Mouse (Mus musculus) forebrain, embryonic 16.5 days (tissue): ENCODE data around the gene Tcf15. TPM values are rescaled to one million over a fixed set of nuclear protein-coding genes. Genes with fewer than 3 reads are reported as not detected.

Experiments
- ATAC-seq: fragments of 200-750 bp; cut with Nextera tagmentation; 2 replicates; pipeline ENCODE4 v1.8.0; 2017; ENCODE audit warnings: mild to moderate bottlenecking, moderate library complexity
- H3K27ac ChIP-seq: fragments of 300-500 bp; sonication (generic); 2 replicates; pipeline ENCODE4 v1.5.1; 2014; ENCODE audit warnings: low read length, control low read depth
- H3K27me3 ChIP-seq: fragments of 300-500 bp; sonication (generic); replicated peaks from 2 replicates; pipeline ENCODE4 v1.6.1; 2014; ENCODE audit warnings: low read length; ENCODE audit not compliant: control insufficient read depth, insufficient read depth
- H3K36me3 ChIP-seq: fragments of 300-500 bp; sonication (generic); 2 replicates; pipeline ENCODE4 v1.6.1; 2014; ENCODE audit not compliant: control insufficient read depth, insufficient read depth
- H3K4me1 ChIP-seq: fragments of 300-500 bp; sonication (generic); replicated peaks from 2 replicates; pipeline ENCODE4 v1.6.1; 2014; ENCODE audit warnings: low read length; ENCODE audit not compliant: control insufficient read depth, insufficient read depth
- H3K4me2 ChIP-seq: fragments of 300-500 bp; sonication (generic); 2 replicates; pipeline ENCODE4 v1.6.1; 2014; ENCODE audit warnings: mild to moderate bottlenecking, low read length, control low read depth
- H3K4me3 ChIP-seq: fragments of 300-500 bp; sonication (generic); replicated peaks from 2 replicates; pipeline ENCODE4 v1.5.1; 2014; ENCODE audit warnings: mild to moderate bottlenecking, low read length, control low read depth
- H3K9ac ChIP-seq: fragments of 300-500 bp; sonication (generic); replicated peaks from 2 replicates; pipeline ENCODE4 v1.6.1; 2014; ENCODE audit warnings: low read depth, low read length, control low read depth
- H3K9me3 ChIP-seq: fragments of 300-500 bp; sonication (generic); 2 replicates; pipeline ENCODE4 v1.6.1; 2016; ENCODE audit warnings: low read length; ENCODE audit not compliant: control insufficient read depth
- WGBS: fragments of 180-500 bp; shearing (Covaris S2); extraction: QIAGEN DNeasy Blood & Tissue Kit; methylation state at CpG from one replicate; pipeline ENCODE4 v1.1.7; 2014; 5-methylcytosine and 5-hydroxymethylcytosine counted together
- polyA plus RNA-seq: library from polyadenylated mRNA; unstranded; fragments of >200 nt; fragmentation: Nextera tagmentation; extraction: Ambion mirVana; gene quantifications from 2 replicates; pipeline ENCODE4 v1.2.1, GENCODE M21; 2015

Tcf15 gene
- polyA plus RNA-seq, 1 experiment from 2014 or later, result 1.5 TPM

DNA sequence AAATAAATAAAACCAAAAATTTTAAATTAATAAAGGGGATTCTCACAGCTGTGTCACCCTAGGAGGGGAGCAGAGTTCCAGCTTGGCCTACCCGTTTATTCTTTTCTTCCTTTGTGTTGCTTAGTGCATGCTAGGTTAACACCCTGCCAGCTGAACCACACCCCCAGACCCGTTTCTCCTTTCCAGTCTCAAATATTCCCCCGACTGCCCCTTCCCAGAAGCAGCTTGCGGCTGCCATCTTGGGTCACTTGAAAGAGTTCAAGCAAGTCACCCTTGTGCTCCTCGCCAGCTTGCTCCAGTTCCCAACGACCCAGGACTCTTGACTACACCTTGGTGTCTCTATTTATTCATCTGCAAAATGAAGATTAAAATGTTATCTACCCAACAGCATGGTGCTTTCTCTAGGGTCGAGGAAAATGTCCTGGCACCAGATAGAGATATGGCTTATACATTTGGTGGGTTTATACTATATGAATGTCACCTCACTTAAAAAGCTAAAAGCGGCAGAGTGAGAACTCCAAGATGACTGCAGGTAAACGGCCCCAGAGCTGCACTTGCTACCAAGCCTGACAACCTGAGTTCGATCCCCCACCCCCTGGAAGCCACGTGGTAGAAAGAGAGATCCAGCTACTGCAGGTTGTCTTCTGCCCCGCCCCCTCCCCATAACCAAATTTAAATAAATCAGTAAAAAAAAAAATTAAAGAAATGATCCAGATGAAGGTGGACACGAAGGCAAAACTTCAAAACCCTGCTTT lies 49.4 kb downstream of the Tcf15 start:
- H3K36me3 ChIP-seq, result no peaks in the 10 kb centered on the region
- no peak overlapping the region for H3K4me3 ChIP-seq
- no peak for ATAC-seq
- no peaks in the 10 kb centered on the region for H3K27me3 ChIP-seq
- H3K9ac ChIP-seq, result no peak overlapping the region
- H3K4me1 ChIP-seq, result 0 out of 2 replicates have a peak, but pooled peaks cover 4% of the 10 kb centered on the region
- 72% methylated on average over 13 of the region's 13 CpGs for WGBS
- no peak overlapping the region for H3K4me2 ChIP-seq
- H3K9me3 ChIP-seq, result no peaks in the 10 kb centered on the region
- no peak overlapping the region for H3K27ac ChIP-seq

DNA sequence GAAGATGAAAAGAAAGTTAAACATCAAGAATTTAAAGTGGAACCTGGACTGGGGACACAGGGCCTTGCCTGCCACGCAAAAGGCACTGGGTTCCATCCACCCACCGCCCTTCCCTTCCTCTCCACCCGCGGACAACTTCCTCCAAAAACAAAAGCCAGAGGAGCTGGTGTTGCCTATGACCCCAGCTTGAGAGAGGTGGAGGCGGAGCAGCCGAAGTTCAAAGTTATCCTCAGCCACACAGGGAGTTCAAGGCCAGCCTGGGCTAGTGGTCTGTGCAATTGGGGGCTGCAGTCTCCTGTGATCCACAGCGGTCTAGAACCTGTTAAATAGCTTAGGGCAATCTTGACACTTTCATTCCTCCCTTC lies 50.0 kb downstream of the Tcf15 start:
- no peak overlapping the region for H3K4me2 ChIP-seq
- no peak for ATAC-seq
- no peak overlapping the region for H3K4me3 ChIP-seq
- 82% methylated on average over 7 of the region's 7 CpGs for WGBS
- no peaks in the 10 kb centered on the region for H3K27me3 ChIP-seq
- 0 out of 2 replicates have a peak, but pooled peaks cover 4% of the 10 kb centered on the region for H3K4me1 ChIP-seq
- H3K27ac ChIP-seq, result no peak overlapping the region
- H3K9me3 ChIP-seq, result no peaks in the 10 kb centered on the region
- no peaks in the 10 kb centered on the region for H3K36me3 ChIP-seq
- H3K9ac ChIP-seq, result no peak overlapping the region

DNA sequence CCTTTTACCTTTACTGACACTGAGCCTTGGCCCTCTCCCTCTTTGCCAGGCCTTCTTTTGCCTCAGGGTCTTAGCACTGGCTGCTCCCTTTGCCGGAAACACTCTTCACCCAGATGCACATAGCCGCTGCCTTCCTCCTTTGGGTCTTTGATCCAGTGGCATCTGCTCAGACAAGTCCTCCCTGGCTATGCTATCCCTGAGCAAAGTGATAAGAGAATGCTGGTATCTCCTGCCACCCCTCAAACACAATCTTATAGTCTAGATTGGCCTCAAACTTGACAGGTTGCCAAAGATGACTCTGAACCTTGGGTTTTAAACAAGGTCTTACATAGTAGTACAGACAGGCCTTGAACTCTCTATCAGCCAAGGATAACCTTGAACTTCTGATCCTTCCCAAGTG lies 51.2 kb downstream of the Tcf15 start:
- ATAC-seq, result no peak
- 96% methylated on average over 2 of the region's 2 CpGs for WGBS
- H3K4me3 ChIP-seq, result no peak overlapping the region
- no peak overlapping the region for H3K27ac ChIP-seq
- H3K27me3 ChIP-seq, result no peaks in the 10 kb centered on the region
- no peak overlapping the region for H3K4me2 ChIP-seq
- 0 out of 2 replicates have a peak, but pooled peaks cover 4% of the 10 kb centered on the region for H3K4me1 ChIP-seq
- no peaks in the 10 kb centered on the region for H3K9me3 ChIP-seq
- no peak overlapping the region for H3K9ac ChIP-seq
- no peaks in the 10 kb centered on the region for H3K36me3 ChIP-seq

DNA sequence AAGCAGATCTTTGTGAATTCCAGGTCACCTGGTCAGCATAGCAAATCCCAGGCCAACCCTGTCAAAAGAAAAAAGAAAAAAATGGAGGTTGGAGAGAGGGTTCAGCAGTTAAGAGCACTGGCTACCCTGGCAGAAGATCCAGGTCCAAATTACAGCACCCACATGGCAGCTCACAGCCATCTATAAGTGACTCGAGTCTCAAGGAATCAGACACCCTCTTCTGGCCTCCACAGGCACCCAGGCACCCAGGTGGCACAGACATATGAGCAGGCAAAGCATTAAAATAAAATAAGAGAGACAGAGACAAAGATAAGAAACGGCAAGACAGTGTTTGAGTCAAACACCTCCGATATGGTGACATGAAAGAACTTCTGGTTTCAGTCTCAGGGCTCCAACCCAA lies 53.5 kb downstream of the Tcf15 start:
- Histone ChIP-seq H3K4me2 (no peak overlapping the region), H3K4me3 (no peak overlapping the region), H3K9ac (0 out of 2 replicates have a peak overlapping the region, but pooled peaks have one; percentile 18), H3K27ac (peak overlapping the region; percentile 45), H3K4me1 (0 out of 2 replicates have a peak, but pooled peaks cover 4% of the 10 kb centered on the region), H3K27me3 (no peaks in the 10 kb centered on the region), H3K36me3 (no peaks in the 10 kb centered on the region), H3K9me3 (no peaks in the 10 kb centered on the region)
- WGBS, result 42% methylated on average over 3 of the region's 3 CpGs
- peak; percentile 36 for ATAC-seq

DNA sequence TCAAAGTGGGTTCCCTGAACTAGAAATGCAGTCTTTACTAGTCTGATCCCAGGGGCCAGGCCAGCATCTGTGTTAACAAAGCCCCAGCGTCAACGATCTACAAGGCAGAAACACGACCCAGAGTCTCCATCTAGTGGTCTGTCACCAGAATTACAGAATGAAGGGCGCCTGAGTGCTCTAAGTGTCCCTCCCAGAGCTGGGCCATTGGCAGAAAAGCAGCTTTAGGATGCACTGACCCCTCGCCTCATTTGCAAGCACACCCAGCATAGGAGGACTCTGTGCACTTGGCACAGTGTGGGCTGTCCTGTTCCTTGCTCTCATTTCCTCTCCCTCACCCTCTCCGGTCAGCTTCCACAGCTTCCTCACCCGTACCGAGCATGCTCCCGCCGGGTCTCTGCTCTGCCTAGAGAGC lies 53.9 kb downstream of the Tcf15 start:
- no peaks in the 10 kb centered on the region for H3K36me3 ChIP-seq
- H3K4me3 ChIP-seq, result no peak overlapping the region
- 44% methylated on average over 10 of the region's 10 CpGs for WGBS
- 0 out of 2 replicates have a peak overlapping the region, but pooled peaks have one; percentile 18 for H3K9ac ChIP-seq
- H3K4me1 ChIP-seq, result 0 out of 2 replicates have a peak, but pooled peaks cover 4% of the 10 kb centered on the region
- no peaks in the 10 kb centered on the region for H3K9me3 ChIP-seq
- peak overlapping the region; percentile 45 for H3K27ac ChIP-seq
- peak; percentile 91 for ATAC-seq
- H3K27me3 ChIP-seq, result no peaks in the 10 kb centered on the region
- no peak overlapping the region for H3K4me2 ChIP-seq

Other genes starting within 250 kb of the Tcf15 start
- gene Angpt4, start 232.4 kb upstream of the Tcf15 start, polyA plus RNA-seq, result 0.10 and 0.14 TPM in 2 replicates
- 66.5 and 69.2 TPM in 2 replicates for gene Fam110a, start 163.3 kb upstream of the Tcf15 start, polyA plus RNA-seq
- 1.5 and 1.9 TPM in 2 replicates for gene Slc52a3, start 147.1 kb upstream of the Tcf15 start, polyA plus RNA-seq
- 16.9 and 17.2 TPM in 2 replicates for gene Scrt2, start 62.0 kb upstream of the Tcf15 start, polyA plus RNA-seq
- 11.4 and 13.6 TPM in 2 replicates for gene Srxn1, start 38.0 kb upstream of the Tcf15 start, polyA plus RNA-seq
- gene Csnk2a1, start 83.3 kb downstream of the Tcf15 start, polyA plus RNA-seq, result 123 and 137 TPM in 2 replicates
- 36.0 and 37.7 TPM in 2 replicates for gene Tbc1d20, start 150.3 kb downstream of the Tcf15 start, polyA plus RNA-seq
- gene Rbck1, start 189.1 kb downstream of the Tcf15 start, polyA plus RNA-seq, result 104 and 111 TPM in 2 replicates
- gene Trib3, start 200.5 kb downstream of the Tcf15 start, polyA plus RNA-seq, result 0.78 and 1.9 TPM in 2 replicates
- gene Nrsn2, start 233.1 kb downstream of the Tcf15 start, polyA plus RNA-seq, result 10.5 and 22.6 TPM in 2 replicates